Mouse (Mus musculus): ENCODE results near the gene Gosr1. TPM values are rescaled to one million over a fixed set of nuclear protein-coding genes. Genes with fewer than 3 reads are reported as not detected.
A peak's percentile ranks its signal among the peaks of the same experiment; 100 is the strongest.

The Gosr1 gene
- polyA plus RNA-seq, 1 experiment from 2014 or later = 75.9 TPM

DNA sequence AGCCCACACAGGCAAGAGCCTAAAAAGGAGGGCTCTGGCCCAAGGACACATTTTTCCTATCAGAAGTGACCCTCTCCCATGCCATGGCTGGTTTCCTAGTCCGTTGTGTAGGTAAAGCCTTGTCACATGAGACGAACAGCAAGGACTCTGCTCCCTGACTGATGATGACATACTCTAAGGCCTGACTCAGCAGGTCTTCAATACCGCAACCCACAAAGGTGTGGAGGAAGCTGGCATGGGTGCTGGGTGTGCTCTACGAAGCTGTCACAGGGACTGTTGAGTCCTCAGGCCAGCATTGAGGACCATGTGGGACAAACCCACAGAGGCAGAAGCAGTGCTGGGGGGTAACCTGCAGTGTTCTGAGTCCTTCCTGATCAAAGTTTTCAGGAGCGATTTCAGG is 7.2 kb upstream of the Gosr1 start:
- Histone ChIP-seq H3K4me3 (ENCODE audit: inconsistent target) (no peak overlapping the region), H3K36me3 (ENCODE audit: inconsistent target) (no peaks in the 10 kb centered on the region), H3K27ac (no peak overlapping the region), H3K79me2 (ENCODE audit: inconsistent target) (no peaks in the 10 kb centered on the region)
- WGBS (ENCODE audit: missing documents) = 95% methylated on average over 5 of the region's 5 CpGs

DNA sequence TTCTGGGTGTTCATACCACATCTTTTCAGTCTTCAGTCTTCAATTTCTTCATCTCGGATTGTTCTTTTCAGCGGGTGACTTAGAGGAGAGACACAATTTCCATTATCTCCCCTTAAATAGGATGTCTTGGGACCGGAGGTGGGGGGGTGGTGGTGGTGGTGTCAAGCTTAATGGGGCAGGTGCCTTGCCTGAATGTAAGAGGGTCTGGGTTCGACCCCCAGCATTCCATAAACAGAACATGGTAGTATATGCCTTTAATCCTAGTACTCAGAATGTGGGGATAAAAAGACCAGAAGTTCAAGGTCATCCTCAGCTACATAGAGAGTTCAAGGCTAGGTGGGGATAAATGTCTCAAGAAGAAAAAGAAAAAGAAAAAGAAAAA is 353 bp upstream of the Gosr1 start:
- Histone ChIP-seq H3K36me3 (ENCODE audit: inconsistent target) (peaks cover 25% of the 10 kb centered on the region; the same call in 1 of the 2 replicates), H3K79me2 (ENCODE audit: inconsistent target) (peaks cover 46% of the 10 kb centered on the region), H3K27ac (peak overlapping the region; percentile 96), H3K4me3 (ENCODE audit: inconsistent target) (peak overlapping the region; percentile 99)
- 17% methylated on average over 4 of the region's 4 CpGs for WGBS (ENCODE audit: missing documents)

DNA sequence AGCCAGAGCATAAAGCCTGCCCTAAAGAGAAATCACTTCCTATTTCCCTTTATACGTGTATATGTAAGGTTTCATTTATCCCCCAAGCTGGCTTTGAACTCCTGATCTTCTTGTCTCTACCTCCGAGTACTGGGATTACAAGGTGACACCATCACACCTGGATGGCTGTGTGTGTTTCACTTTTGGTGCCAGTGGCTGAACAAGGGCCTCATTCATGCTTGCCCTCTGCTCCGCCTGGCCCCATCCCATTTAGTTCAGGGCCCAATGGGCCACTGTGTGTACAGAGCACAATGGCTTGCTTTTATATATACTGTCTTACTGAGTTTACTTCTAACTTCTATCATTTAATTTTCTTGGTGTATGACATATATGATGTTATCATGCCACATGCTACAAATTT is 11.1 kb downstream of the Gosr1 start:
- Histone ChIP-seq H3K36me3 (ENCODE audit: inconsistent target) (peaks cover 82% of the 10 kb centered on the region), H3K79me2 (ENCODE audit: inconsistent target) (peaks cover 23% of the 10 kb centered on the region; the same call in 1 of the 2 replicates), H3K27ac (no peak overlapping the region), H3K4me3 (ENCODE audit: inconsistent target) (no peak overlapping the region)
- 85% methylated on average over 3 of the region's 3 CpGs for WGBS (ENCODE audit: missing documents)

DNA sequence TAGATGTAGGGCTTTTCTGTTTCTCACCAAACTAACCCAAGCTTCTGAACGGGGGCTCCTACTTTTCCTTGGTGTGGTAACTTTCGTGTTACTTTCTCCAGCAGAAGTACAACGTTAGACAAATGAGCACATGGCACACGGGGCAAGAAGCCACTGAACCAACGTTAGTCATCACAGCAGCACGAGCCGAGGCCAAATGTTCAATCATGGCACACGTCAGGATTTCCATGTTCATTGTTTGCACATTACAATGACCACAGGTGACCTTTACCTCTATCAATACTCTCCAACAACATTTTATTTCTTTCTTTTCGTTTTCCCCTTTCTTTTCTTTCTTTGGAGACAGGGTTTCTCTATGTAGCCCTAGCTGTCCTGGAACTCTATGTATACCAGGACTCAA is 14.6 kb downstream of the Gosr1 start:
- WGBS (ENCODE audit: missing documents) = 92% methylated on average over 9 of the region's 9 CpGs
- H3K27ac ChIP-seq = no peak overlapping the region
- no peak overlapping the region for H3K4me3 ChIP-seq (ENCODE audit: inconsistent target)
- H3K36me3 ChIP-seq (ENCODE audit: inconsistent target) = peaks cover 88% of the 10 kb centered on the region
- H3K79me2 ChIP-seq (ENCODE audit: inconsistent target) = no peaks in the 10 kb centered on the region; the same call in 1 of the 2 replicates

DNA sequence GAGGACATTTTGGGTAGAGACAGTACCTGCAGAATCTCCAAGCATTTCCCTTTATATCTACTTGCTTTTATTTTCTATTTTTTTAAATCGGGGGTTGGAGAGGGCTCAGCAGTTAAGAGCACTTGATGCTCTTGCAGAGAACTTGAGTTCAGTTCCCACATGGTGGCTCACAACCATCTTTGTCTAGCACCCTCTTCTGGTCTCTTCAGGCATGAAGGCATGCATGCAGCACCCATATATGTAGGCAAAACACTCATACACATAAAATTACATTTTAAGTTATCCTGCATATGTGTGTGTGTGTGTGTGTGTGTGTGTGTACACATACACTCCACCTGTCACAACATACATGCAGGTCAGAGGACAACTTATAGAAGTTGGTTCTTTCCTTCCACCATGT is 17.5 kb downstream of the Gosr1 start:
- Histone ChIP-seq H3K36me3 (ENCODE audit: inconsistent target) (peaks cover 78% of the 10 kb centered on the region), H3K27ac (no peak overlapping the region), H3K79me2 (ENCODE audit: inconsistent target) (no peaks in the 10 kb centered on the region; the same call in 1 of the 2 replicates), H3K4me3 (ENCODE audit: inconsistent target) (no peak overlapping the region)
- WGBS (ENCODE audit: missing documents) = 100% methylated on average over 1 of the region's 1 CpGs

DNA sequence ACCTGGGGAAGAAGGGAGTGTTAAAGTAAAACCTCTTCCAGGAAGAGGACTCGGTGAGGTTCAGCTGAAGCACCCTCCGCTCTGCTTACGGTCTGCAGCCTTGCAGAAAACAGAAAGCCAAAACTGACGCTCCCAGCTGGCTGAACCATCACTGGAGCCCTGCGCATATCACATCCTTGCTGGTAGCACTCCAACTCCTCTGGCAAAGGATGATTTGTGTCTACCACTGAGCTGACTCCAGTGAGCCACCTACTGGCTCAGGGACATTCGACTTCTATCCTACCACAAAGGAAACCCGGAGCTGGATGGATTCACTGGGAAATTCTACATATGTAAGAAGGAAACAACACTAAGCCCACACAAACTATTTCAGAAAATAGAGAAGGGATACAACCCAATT is 18.8 kb downstream of the Gosr1 start:
- no peaks in the 10 kb centered on the region; the same call in 1 of the 2 replicates for H3K79me2 ChIP-seq (ENCODE audit: inconsistent target)
- no peak overlapping the region for H3K27ac ChIP-seq
- H3K36me3 ChIP-seq (ENCODE audit: inconsistent target) = peaks cover 66% of the 10 kb centered on the region
- no peak overlapping the region for H3K4me3 ChIP-seq (ENCODE audit: inconsistent target)
- 95% methylated on average over 7 of the region's 7 CpGs for WGBS (ENCODE audit: missing documents)

DNA sequence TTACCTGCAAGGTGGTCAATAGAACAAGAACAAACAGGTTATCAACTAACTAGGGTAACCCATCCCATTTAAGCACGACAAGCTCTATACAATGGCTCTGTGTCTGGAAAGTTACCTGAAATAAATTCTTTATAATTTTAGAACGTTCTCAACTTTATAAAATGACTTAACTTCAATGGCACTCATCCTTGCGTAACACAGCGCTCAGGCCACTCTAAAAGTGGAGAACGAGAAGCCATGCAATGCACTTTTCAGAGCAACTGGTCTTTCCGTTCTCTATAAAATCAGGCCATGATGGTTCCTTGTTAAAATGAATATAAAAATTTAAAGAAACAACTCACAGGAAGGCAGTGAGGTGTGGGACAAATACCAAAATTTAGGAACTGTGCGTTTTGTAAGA is 20.9 kb downstream of the Gosr1 start:
- peaks cover 47% of the 10 kb centered on the region for H3K36me3 ChIP-seq (ENCODE audit: inconsistent target)
- H3K4me3 ChIP-seq (ENCODE audit: inconsistent target) = no peak overlapping the region
- H3K79me2 ChIP-seq (ENCODE audit: inconsistent target) = peaks cover 5% of the 10 kb centered on the region; the same call in 1 of the 2 replicates
- no peak overlapping the region for H3K27ac ChIP-seq
- 94% methylated on average over 7 of the region's 7 CpGs for WGBS (ENCODE audit: missing documents)

DNA sequence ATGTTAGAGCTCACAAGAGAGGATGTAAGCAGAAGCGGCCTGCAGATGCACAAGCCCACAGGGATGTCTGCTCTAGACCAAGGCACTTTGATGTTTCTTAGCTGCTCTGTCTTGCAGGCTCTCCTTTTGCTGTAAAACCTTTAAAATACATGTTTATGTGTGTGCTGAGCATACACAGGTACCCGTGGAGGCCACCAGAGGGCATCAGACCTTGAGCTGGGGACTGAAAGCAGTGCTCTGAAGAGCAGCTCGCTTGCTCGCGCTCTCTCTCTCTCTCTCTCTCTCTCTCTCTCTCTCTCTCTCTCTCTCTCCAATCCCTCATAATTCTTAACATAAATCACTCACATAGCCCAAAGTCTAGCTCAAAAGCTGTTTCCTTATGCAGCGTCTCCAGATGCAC is 24.3 kb downstream of the Gosr1 start:
- WGBS (ENCODE audit: missing documents) = 84% methylated on average over 6 of the region's 6 CpGs
- Histone ChIP-seq H3K27ac (no peak overlapping the region), H3K36me3 (ENCODE audit: inconsistent target) (peaks cover 20% of the 10 kb centered on the region), H3K4me3 (ENCODE audit: inconsistent target) (no peak overlapping the region), H3K79me2 (ENCODE audit: inconsistent target) (peaks cover 5% of the 10 kb centered on the region; the same call in 1 of the 2 replicates)

DNA sequence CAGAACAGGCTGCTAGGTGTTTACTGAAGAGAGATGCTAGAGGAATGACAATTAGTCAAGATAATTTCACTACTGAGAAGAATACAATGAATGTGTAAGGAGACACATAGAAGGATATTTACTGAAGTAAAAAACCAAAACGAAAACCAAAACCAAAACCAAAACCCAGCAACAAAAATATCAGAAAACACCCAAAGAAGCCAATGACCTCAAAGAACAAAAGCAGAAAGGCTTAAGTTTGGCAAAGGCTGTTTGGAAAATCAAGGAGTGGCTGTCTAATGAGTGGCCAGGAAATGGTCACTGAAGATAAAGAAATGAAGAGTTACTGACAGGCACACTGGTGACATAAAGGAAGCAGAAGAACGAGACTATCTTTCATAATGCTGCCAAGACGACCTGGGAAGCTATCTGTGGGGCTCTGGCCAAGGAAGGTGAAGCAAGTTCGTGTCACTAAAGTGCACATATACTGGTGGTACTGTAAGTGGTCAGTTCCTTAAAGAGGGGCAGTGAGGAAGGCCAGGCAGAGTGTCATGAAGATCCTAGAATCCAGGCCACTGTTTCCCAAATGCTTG is 27.5 kb downstream of the Gosr1 start:
- 11% methylated on average over 4 of the region's 4 CpGs for WGBS (ENCODE audit: missing documents)
- Histone ChIP-seq H3K27ac (peak overlapping the region; percentile 15; the same call in 1 of the 2 replicates), H3K79me2 (ENCODE audit: inconsistent target) (peaks cover 5% of the 10 kb centered on the region; the same call in 1 of the 2 replicates), H3K4me3 (ENCODE audit: inconsistent target) (no peak overlapping the region), H3K36me3 (ENCODE audit: inconsistent target) (peaks cover 25% of the 10 kb centered on the region)

DNA sequence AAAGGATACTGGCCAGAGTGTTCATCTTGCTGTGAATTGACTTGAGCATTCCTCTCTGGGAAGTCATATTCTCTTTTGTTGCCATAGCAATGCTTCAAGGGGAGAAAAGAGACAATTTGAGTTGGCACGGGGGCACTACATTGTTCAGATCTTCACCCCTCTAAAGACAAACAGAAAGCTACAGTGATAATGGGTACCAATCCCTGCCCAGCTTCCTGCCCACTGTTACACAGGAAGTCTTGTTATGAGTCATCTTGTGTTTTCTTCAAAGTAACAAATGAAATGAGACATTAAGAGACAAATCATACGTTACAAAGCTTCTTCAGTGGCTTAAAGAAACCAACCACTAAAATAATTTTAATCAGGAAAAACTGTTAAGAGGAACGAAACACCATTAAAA is 28.8 kb downstream of the Gosr1 start:
- peaks cover 32% of the 10 kb centered on the region for H3K36me3 ChIP-seq (ENCODE audit: inconsistent target)
- peak overlapping the region; percentile 45 for H3K27ac ChIP-seq
- 8% methylated on average over 3 of the region's 3 CpGs for whole genome bisulfite sequencing (ENCODE audit: missing documents)
- peaks cover 5% of the 10 kb centered on the region; the same call in 1 of the 2 replicates for H3K79me2 ChIP-seq (ENCODE audit: inconsistent target)
- no peak overlapping the region for H3K4me3 ChIP-seq (ENCODE audit: inconsistent target)

DNA sequence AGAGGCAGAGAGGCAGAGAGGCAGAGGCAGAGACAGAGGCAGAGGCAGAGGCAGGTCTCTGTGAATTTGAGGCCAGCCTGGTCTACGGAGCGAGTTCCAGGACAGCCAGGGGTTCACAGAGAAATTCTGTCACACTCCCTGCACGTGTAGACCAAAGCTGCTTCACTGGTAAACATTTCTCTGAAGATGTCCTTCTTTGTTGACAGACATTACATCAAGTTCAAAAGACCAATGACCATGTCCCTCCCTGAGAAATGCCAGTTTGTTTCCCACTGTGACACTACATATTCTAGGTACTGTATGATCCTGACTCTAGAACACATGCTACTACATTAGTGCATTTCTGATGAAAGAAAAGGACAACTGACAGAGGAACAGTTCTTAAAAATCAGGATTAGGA is 32.7 kb downstream of the Gosr1 start:
- 71% methylated on average over 3 of the region's 3 CpGs for WGBS (ENCODE audit: missing documents)
- Histone ChIP-seq H3K79me2 (ENCODE audit: inconsistent target) (no peaks in the 10 kb centered on the region), H3K27ac (no peak overlapping the region), H3K36me3 (ENCODE audit: inconsistent target) (peaks cover 60% of the 10 kb centered on the region), H3K4me3 (ENCODE audit: inconsistent target) (no peak overlapping the region)

DNA sequence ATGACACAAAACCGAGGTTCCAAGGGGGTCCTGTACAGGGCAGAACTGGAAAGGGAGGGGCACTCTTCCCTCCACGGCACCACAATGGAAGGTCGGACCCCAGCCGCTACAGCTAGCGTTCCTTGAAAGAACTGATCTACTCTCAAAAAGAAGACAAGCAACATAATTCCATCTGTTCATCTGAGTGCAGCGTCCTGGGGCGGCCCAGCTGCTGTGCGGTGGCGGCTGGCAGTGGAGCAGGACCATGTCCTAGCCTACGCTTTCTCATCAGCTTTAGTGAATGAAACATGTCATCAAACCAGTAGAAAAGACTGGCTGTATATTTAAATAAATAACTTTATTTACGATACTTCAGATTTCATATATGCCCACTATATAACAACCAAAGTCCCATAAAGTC is 35.3 kb downstream of the Gosr1 start:
- no peak overlapping the region for H3K27ac ChIP-seq
- no peak overlapping the region for H3K4me3 ChIP-seq (ENCODE audit: inconsistent target)
- peaks cover 50% of the 10 kb centered on the region for H3K36me3 ChIP-seq (ENCODE audit: inconsistent target)
- no peaks in the 10 kb centered on the region for H3K79me2 ChIP-seq (ENCODE audit: inconsistent target)
- 89% methylated on average over 9 of the region's 11 CpGs for WGBS (ENCODE audit: missing documents)

DNA sequence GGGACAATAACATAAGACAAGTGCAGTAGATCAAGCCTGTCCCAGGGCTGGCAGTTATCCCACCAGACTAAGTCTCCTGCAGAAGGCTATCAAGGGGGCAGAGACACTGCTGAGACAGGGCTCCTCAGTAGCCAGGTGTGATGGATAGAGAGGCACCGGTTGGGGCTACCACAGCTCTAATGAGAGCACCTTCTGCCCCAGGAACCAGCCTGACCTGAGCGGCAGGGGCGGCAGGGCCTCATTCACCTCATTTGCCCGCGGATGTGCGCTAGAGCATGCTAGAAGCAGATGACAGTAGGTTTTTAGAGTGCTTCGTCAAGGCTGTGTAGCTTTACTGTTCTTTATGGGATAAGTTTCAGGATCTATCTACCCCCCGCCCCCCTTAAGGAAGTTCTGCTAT is 39.5 kb downstream of the Gosr1 start:
- H3K79me2 ChIP-seq (ENCODE audit: inconsistent target) = no peaks in the 10 kb centered on the region

DNA sequence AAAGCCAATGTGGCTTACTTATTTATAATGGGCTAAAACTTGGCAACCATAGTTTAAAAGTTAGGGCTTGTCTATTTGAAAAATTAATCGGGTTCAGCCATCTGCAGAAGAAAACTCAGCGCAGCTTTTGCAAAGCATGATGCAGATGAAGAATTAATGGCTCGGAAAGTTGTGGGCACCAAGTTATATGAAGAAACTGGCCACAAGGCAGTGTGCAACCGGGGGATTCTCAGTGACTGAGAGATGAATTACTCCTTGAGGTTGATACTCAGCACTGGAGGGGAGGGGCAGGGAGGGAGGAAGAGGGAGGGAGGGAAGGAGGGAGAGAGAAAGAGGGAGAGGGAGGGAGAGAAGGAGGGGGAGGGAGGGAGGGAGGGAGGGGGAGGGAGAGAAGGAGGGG is 46.4 kb downstream of the Gosr1 start:
- Histone ChIP-seq H3K36me3 (ENCODE audit: inconsistent target) (no peaks in the 10 kb centered on the region), H3K27ac (no peak overlapping the region), H3K4me3 (ENCODE audit: inconsistent target) (no peak overlapping the region), H3K79me2 (ENCODE audit: inconsistent target) (no peaks in the 10 kb centered on the region)
- 69% methylated on average over 4 of the region's 4 CpGs for WGBS (ENCODE audit: missing documents)

More for the DNA sequence above, 39.5 kb downstream of the Gosr1 start:
- H3K27ac ChIP-seq = no peak overlapping the region
- H3K36me3 ChIP-seq (ENCODE audit: inconsistent target) = peaks cover 22% of the 10 kb centered on the region
- WGBS (ENCODE audit: missing documents) = 83% methylated on average over 8 of the region's 8 CpGs
- no peak overlapping the region for H3K4me3 ChIP-seq (ENCODE audit: inconsistent target)

DNA sequence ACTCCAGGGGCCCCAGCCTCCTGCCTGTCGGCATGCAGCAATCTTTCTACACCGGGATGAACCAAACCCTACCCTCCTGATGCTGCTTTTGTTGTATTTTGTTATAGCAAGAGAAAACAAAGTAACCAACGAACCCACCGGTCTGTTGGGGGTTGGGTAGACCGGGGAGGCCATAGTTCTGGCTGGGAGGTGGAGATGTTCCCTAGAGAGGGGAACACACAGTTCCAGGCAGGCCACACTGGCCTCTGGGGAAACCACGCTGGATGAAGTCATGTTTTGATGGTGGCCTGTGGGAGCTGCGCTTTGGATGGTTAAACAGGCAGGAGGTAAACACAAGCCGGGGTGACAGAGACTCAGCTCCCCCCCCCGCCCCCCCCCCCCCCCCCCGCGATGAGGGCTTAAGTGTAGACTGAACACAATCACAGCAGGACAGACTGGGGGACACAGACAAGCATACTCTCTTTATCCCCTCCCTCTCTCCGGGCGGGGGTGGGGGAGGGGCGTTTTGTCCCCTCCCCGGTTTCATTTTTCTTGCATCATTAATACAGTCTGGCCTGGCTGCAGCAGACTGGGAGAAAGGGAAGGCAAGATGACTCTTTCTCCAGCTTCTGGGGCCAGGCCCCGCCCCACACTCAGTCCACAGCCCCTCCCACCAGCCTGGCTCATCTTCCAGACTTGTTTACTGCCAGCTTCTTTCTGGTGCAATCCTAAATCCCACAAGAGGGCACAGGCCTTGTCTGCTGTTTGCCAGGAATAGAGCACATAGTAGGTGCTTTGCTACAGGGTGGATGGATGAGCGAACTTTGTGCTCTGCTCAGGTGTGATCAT is 53.5 kb downstream of the Gosr1 start:
- H3K36me3 ChIP-seq (ENCODE audit: inconsistent target) = no peaks in the 10 kb centered on the region

More for the DNA sequence above, 53.5 kb downstream of the Gosr1 start:
- 50% methylated on average over 11 of the region's 17 CpGs for WGBS (ENCODE audit: missing documents)
- H3K79me2 ChIP-seq (ENCODE audit: inconsistent target) = no peaks in the 10 kb centered on the region
- no peak overlapping the region for H3K27ac ChIP-seq
- H3K4me3 ChIP-seq (ENCODE audit: inconsistent target) = no peak overlapping the region

Data from macrophage (primary cell).